Mouse (Mus musculus): ENCODE results near the gene Ntf3. TPM values are rescaled to one million over a fixed set of nuclear protein-coding genes. Genes with fewer than 3 reads are reported as not detected.

Ntf3 gene
- total and polyA plus RNA-seq, 3 experiments: not detected

GRCm38 (mm10) chr6:126095041-126095440, 71.7 kb downstream of the Ntf3 start:
- Histone ChIP-seq H3K27me3 (replicated peaks) (peaks cover 81% of the 10 kb centered on the region), H3K79me2 (replicated peaks; ENCODE audit: control insufficient read depth, extremely low read depth, insufficient read depth, poor library complexity, severe bottlenecking) (no peaks in the 10 kb centered on the region), H3K4me1 (ENCODE audit: control insufficient read depth in 1 of 2, insufficient read depth in 2 of 2) (no peaks in the 10 kb centered on the region), H3K27ac (ENCODE audit: insufficient read depth, low read depth) (no peak overlapping the region), H3K4me3 (replicated peaks in 1 of 3; ENCODE audit: low read depth in 2 of 3, low read length in 2 of 3, poor library complexity in 1 of 3) (no peak overlapping the region), H3K9me3 (replicated peaks; ENCODE audit: low read length) (peaks cover 6% of the 10 kb centered on the region), H3K36me3 (replicated peaks in 1 of 2; ENCODE audit: control insufficient read depth in 1 of 2, insufficient read depth in 1 of 2, low read length in 1 of 2) (no peaks in the 10 kb centered on the region), H3K9ac (ENCODE audit: insufficient read depth, low read depth) (no peak overlapping the region), H3K4me2 (ENCODE audit: insufficient read depth, low read depth, poor library complexity, severe bottlenecking) (no peak overlapping the region)
- no peak for DNase-seq (ENCODE audit: extremely low read depth)
- dilution Hi-C loops (cut with MboI; ENCODE audit: extremely low pct_ligation_motif_present, extremely low pct_unique_long_range_greater_than_20kb, low sequenced_read_pairs): no loop called here
- in situ Hi-C loops (cut with MboI; ENCODE audit: low pct_ligation_motif_present, low pct_unique_long_range_greater_than_20kb, low sequenced_read_pairs): no loop called here
- TF ChIP-seq HCFC1 (IDR thresholded peaks at IDR 0.05; ENCODE audit: low read depth, low read length) (no peak), MAZ (IDR thresholded peaks at IDR 0.05; ENCODE audit: low read depth, low read length) (no peak), SIN3A (IDR thresholded peaks at IDR 0.05; ENCODE audit: low read length) (no peak), PAX5 (IDR thresholded peaks at IDR 0.05; ENCODE audit: low read length) (no peak), CHD1 (IDR thresholded peaks at IDR 0.05; ENCODE audit: low read depth, low read length) (no peak), ELF1 (IDR thresholded peaks at IDR 0.05; ENCODE audit: low read depth, low read length) (no peak), E2F4 (IDR thresholded peaks at IDR 0.05; ENCODE audit: insufficient replicate concordance, low read depth, low read length) (no peak), UBTF (IDR thresholded peaks at IDR 0.05; ENCODE audit: low read depth, low read length) (no peak), EP300 (IDR thresholded peaks at IDR 0.05; ENCODE audit: low read length) (no peak), TBP (conservative IDR thresholded peaks at IDR 0.05; ENCODE audit: low read depth, low read length) (no peak)

- Histone ChIP-seq H3K9ac (ENCODE audit: insufficient read depth, low read depth) (no peak overlapping the region), H3K79me2 (replicated peaks; ENCODE audit: control insufficient read depth, extremely low read depth, insufficient read depth, poor library complexity, severe bottlenecking) (no peaks in the 10 kb centered on the region), H3K36me3 (replicated peaks in 1 of 2; ENCODE audit: control insufficient read depth in 1 of 2, insufficient read depth in 1 of 2, low read length in 1 of 2) (no peaks in the 10 kb centered on the region), H3K27me3 (replicated peaks) (peaks cover 92% of the 10 kb centered on the region), H3K27ac (ENCODE audit: insufficient read depth, low read depth) (no peak overlapping the region), H3K4me1 (ENCODE audit: control insufficient read depth in 1 of 2, insufficient read depth in 2 of 2) (no peaks in the 10 kb centered on the region), H3K9me3 (replicated peaks; ENCODE audit: low read length) (no peaks in the 10 kb centered on the region), H3K4me2 (ENCODE audit: insufficient read depth, low read depth, poor library complexity, severe bottlenecking) (no peak overlapping the region), H3K4me3 (replicated peaks in 1 of 3; ENCODE audit: low read depth in 2 of 3, low read length in 2 of 3, poor library complexity in 1 of 3) (no peak overlapping the region)
- DNase-seq (ENCODE audit: extremely low read depth): no peak
- in situ Hi-C loops (cut with MboI; ENCODE audit: low pct_ligation_motif_present, low pct_unique_long_range_greater_than_20kb, low sequenced_read_pairs) (no loop called here), dilution Hi-C loops (cut with MboI; ENCODE audit: extremely low pct_ligation_motif_present, extremely low pct_unique_long_range_greater_than_20kb, low sequenced_read_pairs) (no loop called here)
- TF ChIP-seq EP300 (IDR thresholded peaks at IDR 0.05; ENCODE audit: low read length) (no peak), BHLHE40 (IDR thresholded peaks at IDR 0.05; ENCODE audit: low read depth, low read length) (no peak), MYC (IDR thresholded peaks at IDR 0.05; ENCODE audit: low read depth, low read length) (no peak), ZNF384 (IDR thresholded peaks at IDR 0.05; ENCODE audit: low read depth, low read length) (no peak), RCOR1 (conservative IDR thresholded peaks at IDR 0.05; ENCODE audit: low read depth, low read length) (no peak)
Measured at GRCm38 (mm10) chr6:126092026-126092425, 74.7 kb downstream of the Ntf3 start.

- TF ChIP-seq USF2 (conservative IDR thresholded peaks at IDR 0.05; ENCODE audit: low read depth, low read length) (no peak), POLR2AphosphoS2 (IDR thresholded peaks at IDR 0.05; ENCODE audit: low read depth, low read length) (no peak), ETS1 (conservative IDR thresholded peaks at IDR 0.05; ENCODE audit: low read depth, low read length) (no peak), CHD1 (IDR thresholded peaks at IDR 0.05; ENCODE audit: low read depth, low read length) (no peak), ZNF384 (IDR thresholded peaks at IDR 0.05; ENCODE audit: low read depth, low read length) (no peak), MAZ (IDR thresholded peaks at IDR 0.05; ENCODE audit: low read depth, low read length) (no peak), TBP (conservative IDR thresholded peaks at IDR 0.05; ENCODE audit: low read depth, low read length) (no peak), HCFC1 (IDR thresholded peaks at IDR 0.05; ENCODE audit: low read depth, low read length) (no peak), SIN3A (IDR thresholded peaks at IDR 0.05; ENCODE audit: low read length) (no peak)
- Histone ChIP-seq H3K9ac (ENCODE audit: insufficient read depth, low read depth) (no peak overlapping the region), H3K9me3 (replicated peaks; ENCODE audit: low read length) (no peaks in the 10 kb centered on the region), H3K4me3 (replicated peaks in 1 of 3; ENCODE audit: low read depth in 2 of 3, low read length in 2 of 3, poor library complexity in 1 of 3) (no peak overlapping the region), H3K4me1 (ENCODE audit: control insufficient read depth in 1 of 2, insufficient read depth in 2 of 2) (no peaks in the 10 kb centered on the region), H3K27ac (ENCODE audit: insufficient read depth, low read depth) (no peak overlapping the region), H3K36me3 (replicated peaks in 1 of 2; ENCODE audit: control insufficient read depth in 1 of 2, insufficient read depth in 1 of 2, low read length in 1 of 2) (no peaks in the 10 kb centered on the region), H3K4me2 (ENCODE audit: insufficient read depth, low read depth, poor library complexity, severe bottlenecking) (no peak overlapping the region), H3K27me3 (replicated peaks) (peaks cover 93% of the 10 kb centered on the region), H3K79me2 (replicated peaks; ENCODE audit: control insufficient read depth, extremely low read depth, insufficient read depth, poor library complexity, severe bottlenecking) (no peaks in the 10 kb centered on the region)
- dilution Hi-C loops (cut with MboI; ENCODE audit: extremely low pct_ligation_motif_present, extremely low pct_unique_long_range_greater_than_20kb, low sequenced_read_pairs): no loop called here
- DNase-seq (ENCODE audit: extremely low read depth): no peak
- in situ Hi-C loops (cut with MboI; ENCODE audit: low pct_ligation_motif_present, low pct_unique_long_range_greater_than_20kb, low sequenced_read_pairs): no loop called here
Measured at GRCm38 (mm10) chr6:126090063-126090462, 76.6 kb downstream of the Ntf3 start.
